Mouse (Mus musculus): ENCODE measurements at regions not wholly inside any gene's neighbourhood (a gene's known extent, or its start where the extent isn't known, plus 50 kb on each side); places are given as distances from the start of the nearest gene placed in this dataset.
A peak's percentile ranks its signal among the peaks of the same experiment; 100 is the strongest.
"Not testable (repeated sequence)": the region's sequence is repeated elsewhere in the genome, so short reads cannot be mapped to it uniquely, and the experiment has no call there.

GRCm38 (mm10) chr5:142281997-142282396, 119.3 kb upstream of the Foxk1 start:
- H3K4me2 ChIP-seq, result 0 out of 2 replicates have a peak overlapping the region, but pooled peaks have one; percentile 3
- peak overlapping the region; percentile 34 for H3K27ac ChIP-seq (replicated peaks)
- no peak overlapping the region for H3K4me3 ChIP-seq
- peaks cover 13% of the 10 kb centered on the region for H3K4me1 ChIP-seq (replicated peaks)
- H3K9me3 ChIP-seq, result peaks cover 18% of the 10 kb centered on the region; the same call in 1 of the 2 replicates
- no peaks in the 10 kb centered on the region for H3K27me3 ChIP-seq
- ATAC-seq (ENCODE audit: low read depth), result peak; percentile 71; the same call in 1 of the 2 replicates
- no peak overlapping the region for H3K9ac ChIP-seq
- WGBS, result 16% methylated on average over 9 of the region's 9 CpGs
- H3K36me3 ChIP-seq, result no peaks in the 10 kb centered on the region

- no peak for ATAC-seq (ENCODE audit: low read depth)
- H3K4me1 ChIP-seq (replicated peaks), result no peaks in the 10 kb centered on the region
- peaks cover 25% of the 10 kb centered on the region; the same call in 1 of the 2 replicates for H3K9me3 ChIP-seq
- no peak overlapping the region for H3K9ac ChIP-seq
- H3K4me2 ChIP-seq, result no peak overlapping the region
- no peak overlapping the region for H3K27ac ChIP-seq (replicated peaks)
- H3K27me3 ChIP-seq, result no peaks in the 10 kb centered on the region
- 95% methylated on average over 2 of the region's 2 CpGs for WGBS
- H3K4me3 ChIP-seq, result no peak overlapping the region
- no peaks in the 10 kb centered on the region for H3K36me3 ChIP-seq
Measured at GRCm38 (mm10) chr5:142287981-142288380, 113.3 kb upstream of the Foxk1 start.

GRCm38 (mm10) chr5:142291451-142291850, 109.8 kb upstream of the Foxk1 start:
- H3K4me3 ChIP-seq, result no peak overlapping the region
- H3K27me3 ChIP-seq, result no peaks in the 10 kb centered on the region
- H3K27ac ChIP-seq (replicated peaks), result no peak overlapping the region
- WGBS, result 91% methylated on average over 10 of the region's 10 CpGs
- H3K4me2 ChIP-seq, result no peak overlapping the region
- no peak for ATAC-seq (ENCODE audit: low read depth)
- H3K4me1 ChIP-seq (replicated peaks), result no peaks in the 10 kb centered on the region
- peaks cover 10% of the 10 kb centered on the region; the same call in 1 of the 2 replicates for H3K9me3 ChIP-seq
- no peak overlapping the region for H3K9ac ChIP-seq
- no peaks in the 10 kb centered on the region for H3K36me3 ChIP-seq

- not testable (repeated sequence) for H3K4me1 ChIP-seq (replicated peaks); H3K4me3 ChIP-seq; H3K36me3 ChIP-seq; ATAC-seq (ENCODE audit: low read depth); H3K27me3 ChIP-seq; H3K27ac ChIP-seq (replicated peaks); H3K9me3 ChIP-seq; H3K9ac ChIP-seq; H3K4me2 ChIP-seq
- WGBS, result 90% methylated on average over 2 of the region's 2 CpGs
Measured at GRCm38 (mm10) chr5:142296401-142296800, 104.9 kb upstream of the Foxk1 start.

GRCm38 (mm10) chr5:142299621-142300020, 101.7 kb upstream of the Foxk1 start:
- H3K27ac ChIP-seq (replicated peaks), result no peak overlapping the region
- ATAC-seq (ENCODE audit: low read depth), result no peak
- no peak overlapping the region for H3K4me3 ChIP-seq
- H3K9ac ChIP-seq, result no peak overlapping the region
- no peaks in the 10 kb centered on the region for H3K9me3 ChIP-seq
- no peaks in the 10 kb centered on the region for H3K36me3 ChIP-seq
- H3K4me2 ChIP-seq, result no peak overlapping the region
- H3K4me1 ChIP-seq (replicated peaks), result no peaks in the 10 kb centered on the region
- no peaks in the 10 kb centered on the region for H3K27me3 ChIP-seq
- 88% methylated on average over 5 of the region's 5 CpGs for WGBS

GRCm38 (mm10) chr5:142308511-142308910, 92.8 kb upstream of the Foxk1 start:
- 94% methylated on average over 3 of the region's 3 CpGs for WGBS
- Histone ChIP-seq H3K4me3 (no peak overlapping the region), H3K27me3 (no peaks in the 10 kb centered on the region), H3K9me3 (peaks cover 15% of the 10 kb centered on the region; the same call in 1 of the 2 replicates), H3K4me2 (no peak overlapping the region), H3K4me1 (replicated peaks) (no peaks in the 10 kb centered on the region), H3K36me3 (no peaks in the 10 kb centered on the region), H3K27ac (replicated peaks) (no peak overlapping the region), H3K9ac (no peak overlapping the region)
- ATAC-seq (ENCODE audit: low read depth), result no peak

- H3K27ac ChIP-seq (replicated peaks), result no peak overlapping the region
- no peak overlapping the region for H3K4me3 ChIP-seq
- H3K4me1 ChIP-seq (replicated peaks), result no peaks in the 10 kb centered on the region
- H3K9ac ChIP-seq, result no peak overlapping the region
- H3K36me3 ChIP-seq, result no peaks in the 10 kb centered on the region
- H3K27me3 ChIP-seq, result no peaks in the 10 kb centered on the region
- no peak overlapping the region for H3K4me2 ChIP-seq
- H3K9me3 ChIP-seq, result no peaks in the 10 kb centered on the region
- ATAC-seq (ENCODE audit: low read depth), result no peak
- 81% methylated on average over 8 of the region's 8 CpGs for WGBS
Measured at GRCm38 (mm10) chr5:142313944-142314343, 87.4 kb upstream of the Foxk1 start.

GRCm38 (mm10) chr5:142314466-142314865, 86.8 kb upstream of the Foxk1 start:
- Histone ChIP-seq H3K9ac (no peak overlapping the region), H3K4me1 (replicated peaks) (no peaks in the 10 kb centered on the region), H3K36me3 (no peaks in the 10 kb centered on the region), H3K27me3 (no peaks in the 10 kb centered on the region), H3K27ac (replicated peaks) (no peak overlapping the region), H3K9me3 (no peaks in the 10 kb centered on the region), H3K4me3 (no peak overlapping the region), H3K4me2 (no peak overlapping the region)
- ATAC-seq (ENCODE audit: low read depth), result no peak
- WGBS, result 84% methylated on average over 5 of the region's 5 CpGs

GRCm38 (mm10) chr5:142319268-142319667, 82.0 kb upstream of the Foxk1 start:
- 5% methylated on average over 7 of the region's 7 CpGs for WGBS
- H3K27ac ChIP-seq (replicated peaks), result no peak overlapping the region
- ATAC-seq (ENCODE audit: low read depth), result peak; percentile 32
- H3K4me1 ChIP-seq (replicated peaks), result no peaks in the 10 kb centered on the region
- H3K36me3 ChIP-seq, result no peaks in the 10 kb centered on the region
- no peak overlapping the region for H3K4me2 ChIP-seq
- H3K4me3 ChIP-seq, result no peak overlapping the region
- no peak overlapping the region for H3K9ac ChIP-seq
- H3K9me3 ChIP-seq, result no peaks in the 10 kb centered on the region
- no peaks in the 10 kb centered on the region for H3K27me3 ChIP-seq

- ATAC-seq (ENCODE audit: low read depth), result no peak
- Histone ChIP-seq H3K9ac (no peak overlapping the region), H3K4me2 (no peak overlapping the region), H3K27me3 (no peaks in the 10 kb centered on the region), H3K9me3 (no peaks in the 10 kb centered on the region), H3K4me1 (replicated peaks) (no peaks in the 10 kb centered on the region), H3K4me3 (no peak overlapping the region), H3K36me3 (no peaks in the 10 kb centered on the region), H3K27ac (replicated peaks) (no peak overlapping the region)
- 81% methylated on average over 8 of the region's 8 CpGs for WGBS
Measured at GRCm38 (mm10) chr5:142321316-142321715, 80.0 kb upstream of the Foxk1 start.

GRCm38 (mm10) chr5:142324928-142325327, 76.4 kb upstream of the Foxk1 start:
- Histone ChIP-seq H3K4me1 (replicated peaks) (no peaks in the 10 kb centered on the region), H3K4me3 (no peak overlapping the region), H3K4me2 (no peak overlapping the region), H3K27me3 (no peaks in the 10 kb centered on the region), H3K27ac (replicated peaks) (no peak overlapping the region), H3K9ac (no peak overlapping the region), H3K36me3 (no peaks in the 10 kb centered on the region), H3K9me3 (no peaks in the 10 kb centered on the region)
- WGBS, result 75% methylated on average over 2 of the region's 2 CpGs
- no peak for ATAC-seq (ENCODE audit: low read depth)

GRCm38 (mm10) chr5:142325560-142325959, 75.7 kb upstream of the Foxk1 start:
- no peak for ATAC-seq (ENCODE audit: low read depth)
- no peaks in the 10 kb centered on the region for H3K27me3 ChIP-seq
- H3K36me3 ChIP-seq, result no peaks in the 10 kb centered on the region
- H3K4me1 ChIP-seq (replicated peaks), result no peaks in the 10 kb centered on the region
- H3K4me3 ChIP-seq, result no peak overlapping the region
- no peak overlapping the region for H3K9ac ChIP-seq
- H3K27ac ChIP-seq (replicated peaks), result no peak overlapping the region
- no peak overlapping the region for H3K4me2 ChIP-seq
- no peaks in the 10 kb centered on the region for H3K9me3 ChIP-seq
- 70% methylated on average over 4 of the region's 4 CpGs for WGBS

- H3K4me3 ChIP-seq, result no peak overlapping the region
- no peak overlapping the region for H3K9ac ChIP-seq
- ATAC-seq (ENCODE audit: low read depth), result no peak
- WGBS, result 77% methylated on average over 6 of the region's 6 CpGs
- no peaks in the 10 kb centered on the region for H3K27me3 ChIP-seq
- H3K27ac ChIP-seq (replicated peaks), result no peak overlapping the region
- no peak overlapping the region for H3K4me2 ChIP-seq
- no peaks in the 10 kb centered on the region for H3K9me3 ChIP-seq
- H3K36me3 ChIP-seq, result no peaks in the 10 kb centered on the region
- no peaks in the 10 kb centered on the region for H3K4me1 ChIP-seq (replicated peaks)
Measured at GRCm38 (mm10) chr5:142327261-142327660, 74.0 kb upstream of the Foxk1 start.

Measured in neural tube, embryonic 13.5 days (tissue).